Mouse (Mus musculus) cerebellum, postnatal 10 days (tissue): ENCODE results near the gene 4930469K13Rik.

Source experiments
- DNase-seq, 2 experiments: peaks; one replicate each; pipeline ENCODE4 v3.0.0; 2021; ENCODE audit warnings: mixed read lengths in 2 of 2

4930469K13Rik gene

DNA sequence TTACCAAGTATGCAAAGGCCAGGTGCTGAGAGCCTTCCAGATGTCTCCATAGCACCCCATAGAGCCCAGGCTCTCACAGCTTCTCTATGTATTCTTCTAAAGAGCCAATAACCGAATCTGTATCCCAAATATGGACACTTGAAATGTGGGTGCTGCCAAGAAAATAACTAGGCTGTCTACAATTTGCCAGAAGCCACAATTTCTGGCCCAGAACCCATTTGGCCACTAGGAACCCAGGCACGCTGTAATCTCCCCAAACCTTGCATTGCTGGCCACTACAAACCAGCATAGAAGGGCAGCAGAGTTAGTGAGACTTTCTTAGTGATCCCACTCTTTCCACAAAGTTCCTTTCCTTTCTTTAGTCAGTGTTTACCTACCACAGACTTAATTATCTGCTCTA is 123.2 kb downstream of the 4930469K13Rik start:
- peak; percentile 51 to 63 for DNase-seq

DNA sequence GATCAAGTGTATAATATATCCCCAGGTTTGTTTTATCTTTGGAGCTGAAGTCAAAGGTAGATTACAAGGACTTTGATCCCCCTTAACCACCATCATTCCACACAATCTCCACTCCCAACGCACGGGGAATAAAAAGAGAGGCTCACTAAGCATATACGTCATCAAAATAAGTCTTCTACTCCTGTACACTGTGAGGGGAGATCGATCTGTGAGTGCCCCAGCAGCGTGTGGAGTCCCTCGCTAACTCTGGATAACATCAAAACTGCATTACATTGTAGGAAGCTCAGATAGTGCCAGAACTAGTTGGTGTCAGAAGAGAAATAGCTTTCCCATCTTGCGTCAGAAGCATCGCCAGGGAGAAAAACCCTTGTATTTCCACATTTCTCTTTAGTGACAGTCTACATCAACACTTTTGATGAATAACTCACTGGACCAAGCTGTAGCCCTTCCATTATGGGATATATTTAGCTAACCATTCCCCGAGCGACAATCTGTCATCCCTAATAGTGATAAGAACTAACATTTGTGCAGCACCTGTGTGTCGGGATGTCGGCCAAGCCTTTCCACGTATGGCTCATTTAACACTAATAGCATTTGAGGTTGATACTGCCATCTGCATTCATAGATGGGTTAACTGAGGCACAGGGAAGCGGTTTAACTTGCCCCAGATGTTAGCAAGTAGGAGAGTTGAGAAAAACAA is 123.9 kb downstream of the 4930469K13Rik start:
- peak; percentile 79 to 84 for DNase-seq

DNA sequence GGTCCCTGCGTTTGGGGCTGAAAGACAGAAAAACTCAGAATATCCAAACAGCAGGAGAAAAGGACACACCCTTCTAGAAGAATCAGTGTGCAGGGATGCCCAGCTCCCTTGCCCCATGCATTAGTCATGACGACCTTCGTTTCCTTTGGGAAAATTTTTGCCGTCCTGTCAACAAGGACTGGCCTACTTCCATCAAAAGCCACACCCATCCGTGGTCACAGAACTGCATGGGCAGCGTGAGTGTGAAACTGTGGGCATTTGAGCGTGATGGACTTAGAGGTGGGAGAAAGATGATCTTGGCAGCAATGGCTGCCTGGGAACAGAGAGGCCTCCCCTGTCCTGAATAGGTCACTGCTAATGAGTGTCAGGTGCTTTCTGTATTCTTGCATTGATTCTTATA is 126.2 kb downstream of the 4930469K13Rik start:
- DNase-seq, result peak; percentile 17 to 21

DNA sequence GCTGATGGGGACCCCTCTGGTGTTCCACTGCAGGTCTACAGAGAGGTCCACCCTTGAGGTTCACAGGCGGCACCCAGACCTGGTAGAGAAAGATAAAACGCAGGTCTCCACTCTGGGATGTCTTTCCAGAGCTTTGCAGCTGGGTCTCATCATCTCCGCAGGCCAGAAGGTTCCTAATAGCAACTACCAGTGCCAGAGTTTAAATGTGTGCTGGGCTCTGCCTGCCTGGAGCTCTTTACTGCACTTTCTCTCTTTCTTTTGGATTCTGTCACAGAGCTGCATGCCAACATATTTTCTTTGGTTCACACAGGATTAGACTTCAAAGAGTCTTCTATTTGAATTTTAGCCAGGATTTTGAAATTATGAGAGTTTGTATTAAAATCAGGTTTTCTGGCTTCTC is 129.2 kb downstream of the 4930469K13Rik start:
- DNase-seq, result no peak

- DNase-seq, result no peak
Measured at GRCm38 (mm10) chr11:33967708-33968107, 130.6 kb downstream of the 4930469K13Rik start.

- no peak for DNase-seq
Measured at GRCm38 (mm10) chr11:33965380-33965779, 133.0 kb downstream of the 4930469K13Rik start.

DNA sequence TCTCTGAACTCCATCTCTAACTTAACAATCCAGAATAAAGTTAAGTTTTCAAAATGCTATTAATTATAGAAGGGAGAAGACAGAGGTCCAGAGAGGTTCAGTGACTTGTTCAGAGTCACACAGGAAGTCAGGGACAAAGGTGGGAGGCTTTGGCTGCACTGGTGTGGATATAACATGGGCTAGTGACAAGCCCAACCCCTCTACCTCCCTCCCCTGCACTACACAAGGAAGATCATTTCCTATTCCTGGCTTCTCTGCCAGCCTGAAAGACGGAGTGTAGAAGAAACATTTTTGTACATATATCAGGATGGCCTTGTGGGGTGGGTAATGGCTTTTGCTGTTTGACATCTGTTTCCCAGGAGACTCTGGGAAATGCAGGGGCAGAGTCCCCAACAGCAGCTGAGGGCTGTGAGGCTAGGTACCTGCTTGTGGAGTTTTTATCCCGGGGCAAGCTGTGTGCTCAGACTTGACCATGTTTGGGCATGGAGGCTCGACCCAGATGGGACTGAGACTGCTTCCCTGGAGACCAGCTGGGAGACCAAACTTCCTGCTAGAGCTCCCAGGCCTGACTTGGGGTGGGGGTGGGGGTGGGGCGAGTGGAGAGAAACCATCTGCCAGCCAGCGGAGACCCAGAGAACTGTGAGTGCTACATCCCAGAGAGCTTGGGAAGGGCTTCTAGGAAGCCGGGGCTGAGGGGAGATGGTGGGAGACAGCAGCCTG is 135.5 kb downstream of the 4930469K13Rik start, which contains the start of gene Kcnmb1:
Gene Kcnmb1 (plus strand): TSS at position 326 of the 720 bp plus-strand sequence.
- DNase-seq, result no peak

GRCm38 (mm10) chr11:33962178-33962577 is 136.2 kb downstream of the 4930469K13Rik start:
- DNase-seq, result no peak

- DNase-seq, result peak; percentile 53 to 57
Measured at GRCm38 (mm10) chr11:33958713-33959112, 139.6 kb downstream of the 4930469K13Rik start.

DNA sequence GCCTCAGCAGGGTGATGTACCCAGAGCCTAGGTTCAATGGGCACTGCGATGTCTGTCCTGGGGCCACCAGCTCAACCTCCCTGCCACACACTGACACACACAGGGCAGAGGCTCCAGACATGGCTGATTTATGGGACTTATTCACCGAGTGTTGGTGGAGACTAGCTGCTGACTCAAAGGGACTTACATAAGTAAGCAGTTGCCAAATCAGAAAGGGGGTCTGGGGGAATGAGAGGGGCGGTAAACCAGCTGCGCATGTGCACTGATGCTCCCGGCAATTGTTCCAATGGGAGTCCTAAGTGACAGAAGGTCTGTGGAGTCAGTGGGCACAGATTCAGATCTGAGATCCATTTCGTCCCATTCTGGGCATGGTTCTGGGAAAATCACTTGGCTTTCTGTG is 140.8 kb downstream of the 4930469K13Rik start:
- peak; percentile 57 to 58 for DNase-seq

DNA sequence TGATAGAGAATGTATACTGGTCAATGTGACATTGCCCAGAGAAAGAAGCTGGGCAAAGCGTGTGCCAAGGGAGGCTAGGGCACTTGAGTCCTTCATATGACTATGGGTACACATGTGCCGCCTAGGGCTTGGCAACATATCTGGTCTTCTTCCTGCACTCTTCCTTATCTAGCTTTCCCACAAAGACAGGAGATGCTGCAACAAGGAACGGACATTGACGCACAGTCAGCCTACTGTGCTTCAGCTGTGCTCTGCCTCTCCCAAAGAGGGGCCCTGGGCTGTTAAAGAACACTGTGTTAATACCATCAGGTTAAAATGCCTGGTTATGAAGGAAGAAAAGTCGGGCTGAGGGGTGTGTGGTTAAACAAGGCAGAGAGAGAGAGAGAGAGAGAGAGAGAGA is 141.7 kb downstream of the 4930469K13Rik start:
- no peak for DNase-seq

GRCm38 (mm10) chr11:33955982-33956381 is 142.4 kb downstream of the 4930469K13Rik start:
- no peak for DNase-seq

- DNase-seq, result no peak
Measured at GRCm38 (mm10) chr11:33951684-33952625, 146.4 kb downstream of the 4930469K13Rik start.

GRCm38 (mm10) chr11:33951155-33951554 is 147.2 kb downstream of the 4930469K13Rik start:
- no peak for DNase-seq

GRCm38 (mm10) chr11:33946501-33946900 is 151.9 kb downstream of the 4930469K13Rik start:
- no peak for DNase-seq

DNA sequence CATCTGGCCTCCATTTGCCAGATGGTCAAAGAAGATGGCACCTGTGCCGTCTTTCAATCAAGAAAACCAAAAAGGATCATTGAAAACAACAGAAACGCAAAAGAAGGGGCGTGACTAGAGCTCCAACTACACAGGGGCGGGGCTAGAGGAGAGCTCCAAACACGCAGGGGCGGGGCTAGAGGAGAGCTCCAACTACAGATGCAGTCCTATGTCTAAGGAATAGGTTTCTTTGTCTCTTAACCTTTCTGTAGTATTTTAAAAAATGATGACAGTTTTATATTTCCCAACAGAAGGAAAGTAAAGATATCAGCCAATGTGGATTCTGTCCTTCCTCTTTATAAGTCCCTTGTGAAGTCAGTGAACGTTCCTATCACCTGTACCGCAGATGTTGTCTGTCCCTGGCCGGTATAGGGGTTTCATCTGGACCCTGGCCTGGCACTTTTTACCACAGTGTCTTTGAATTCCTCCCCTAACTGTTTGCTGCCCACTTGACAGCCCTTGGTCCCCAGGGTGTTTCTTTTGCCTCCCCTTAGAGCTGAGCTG is 153.5 kb downstream of the 4930469K13Rik start:
- no peak for DNase-seq

DNA sequence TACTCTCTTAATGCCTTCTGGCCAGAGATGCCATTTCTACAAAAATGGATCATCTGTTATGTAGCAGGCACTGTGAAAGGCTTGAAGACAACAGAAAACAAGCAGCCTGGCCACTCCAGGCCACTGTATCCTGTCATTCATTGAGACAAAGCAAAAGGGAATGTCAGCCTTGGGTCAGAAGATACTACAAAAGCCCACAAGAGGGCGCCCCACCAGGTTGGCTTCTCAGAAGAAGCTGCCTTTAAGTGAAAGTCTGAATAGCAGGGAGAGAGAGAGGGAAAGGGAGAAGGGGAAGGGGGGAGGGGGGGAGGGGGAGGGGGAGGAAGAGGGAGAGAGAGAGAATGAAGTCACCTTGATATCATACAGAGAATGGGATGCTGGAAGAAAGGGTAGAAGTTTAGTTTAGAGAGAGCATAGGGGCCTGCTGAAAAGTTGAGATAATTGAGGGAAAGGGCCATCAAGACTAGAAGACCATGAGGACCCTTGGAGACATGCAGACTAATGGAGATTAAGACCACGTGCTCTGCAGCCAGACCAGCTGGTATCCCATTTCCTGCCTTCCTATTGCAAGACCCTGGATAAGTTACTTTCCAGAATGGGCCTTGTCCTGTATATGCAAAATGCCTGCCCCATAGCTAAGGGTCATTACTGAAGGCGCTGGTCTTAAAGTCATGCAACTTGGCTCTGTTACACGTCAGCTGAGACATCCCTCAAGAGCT is 154.1 kb downstream of the 4930469K13Rik start:
- peak; percentile 57 to 59 for DNase-seq

GRCm38 (mm10) chr11:33943565-33943964 is 154.8 kb downstream of the 4930469K13Rik start:
- no peak for DNase-seq

DNA sequence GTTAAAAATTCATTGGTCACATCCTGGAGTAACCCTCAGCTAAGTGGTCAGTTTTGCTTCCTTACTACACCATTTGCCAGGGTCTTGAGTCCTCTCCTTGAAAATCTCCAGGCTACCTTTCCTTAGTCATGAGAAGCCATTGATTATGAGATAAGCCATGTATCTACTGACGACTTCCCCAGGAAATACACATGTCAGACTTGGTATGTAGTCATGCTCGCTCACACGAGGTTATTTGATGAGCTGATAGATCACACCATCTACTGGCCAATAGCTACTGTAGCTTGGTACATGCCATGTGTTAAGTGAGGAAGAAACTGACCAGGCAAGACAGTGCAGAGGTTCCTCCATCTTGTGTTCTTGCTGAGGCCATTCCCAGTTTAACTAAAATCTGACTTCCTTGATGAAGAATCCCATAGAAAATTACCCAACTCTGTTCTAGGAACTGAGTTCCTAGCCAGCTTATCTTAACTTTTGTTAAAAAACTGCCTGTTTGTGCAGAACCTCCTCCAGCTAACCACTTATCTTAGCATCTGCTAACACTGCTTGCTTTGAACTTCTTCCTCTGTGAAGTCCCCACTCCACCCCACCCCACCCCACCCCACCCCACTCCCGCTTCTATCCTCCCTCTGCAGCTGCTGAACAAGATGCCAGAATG is 158.8 kb downstream of the 4930469K13Rik start:
- DNase-seq, result no peak

- DNase-seq, result no peak
Measured at GRCm38 (mm10) chr11:33938561-33939274, 159.6 kb downstream of the 4930469K13Rik start.

GRCm38 (mm10) chr11:33937641-33938040 is 160.7 kb downstream of the 4930469K13Rik start:
- DNase-seq, result no peak
